ENCODE assay signal across 26 mouse cellular contexts in the genomic region with DNA sequence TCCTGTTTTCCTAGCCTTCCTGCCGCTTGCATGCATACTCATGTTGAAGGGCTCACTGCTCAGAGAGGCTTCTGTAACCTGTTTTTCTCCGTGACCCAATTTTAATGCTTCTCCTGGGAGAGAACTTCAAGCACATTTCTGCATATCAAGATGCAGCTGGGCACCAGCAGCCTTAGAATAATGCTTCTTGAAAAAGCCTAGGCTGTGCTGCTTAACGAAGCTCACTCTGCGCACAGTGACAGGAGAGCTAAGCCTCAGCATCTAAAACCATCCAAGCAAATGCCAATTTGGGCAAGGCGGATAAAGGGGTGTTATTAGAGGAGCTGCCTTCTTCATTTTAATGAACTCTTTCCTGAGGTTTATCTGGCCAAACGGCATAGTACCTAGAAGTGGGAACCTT. TPM values are rescaled to one million over a fixed set of nuclear protein-coding genes. Genes with fewer than 3 reads are reported as not detected.
A peak's percentile ranks its signal among the peaks of the same experiment; 100 is the strongest.
DNase-seq lines count a peak whose midpoint lies in the region; ATAC-seq and TF ChIP-seq lines count a peak whose summit lies in the region.
"Had no signal": no experiment of that assay in that cellular context is flagged by ENCODE, and none has a peak within 500 bp of the region (broad histone marks: within the 10 kb centered on the region; RNA-seq: fewer than 3 reads in every experiment).

No protein-coding gene starts in this region.

- H3K4me1 ChIP-seq in forebrain, embryonic 14.5 days (ENCODE audit: control insufficient read depth, insufficient read depth, low read length) = no peaks in the 10 kb centered on the region
- H3K4me1 ChIP-seq in forebrain, embryonic 16.5 days (replicated peaks; ENCODE audit: control insufficient read depth, insufficient read depth, low read length) = no peaks in the 10 kb centered on the region
- H3K4me1 ChIP-seq in midbrain, postnatal 0 days (ENCODE audit: insufficient read depth, low read length) = no peaks in the 10 kb centered on the region
- peaks cover 11% of the 10 kb centered on the region for H3K4me1 ChIP-seq in midbrain, embryonic 10.5 days
- H3K4me1 ChIP-seq in olfactory bulb, adult 2 months (ENCODE audit: control insufficient read depth, insufficient read depth, low read length) = no peaks in the 10 kb centered on the region
- H3K4me1 ChIP-seq: hindbrain, embryonic 10.5 days; liver, embryonic 12.5 days; neural tube, embryonic 15.5 days had no signal

- TF ChIP-seq POLR2A in olfactory bulb, adult 2 months (IDR thresholded peaks at IDR 0.05; ENCODE audit: insufficient read depth, low read depth, low read length) = no peak

- H3K9me3 ChIP-seq in forebrain, embryonic 14.5 days (replicated peaks; ENCODE audit: control insufficient read depth, low read length) = no peaks in the 10 kb centered on the region
- H3K9me3 ChIP-seq in forebrain, embryonic 16.5 days (ENCODE audit: control insufficient read depth, low read length) = no peaks in the 10 kb centered on the region
- H3K9me3 ChIP-seq in midbrain, postnatal 0 days (ENCODE audit: low read length) = no peaks in the 10 kb centered on the region
- H3K9me3 ChIP-seq in midbrain, embryonic 10.5 days (replicated peaks) = no peaks in the 10 kb centered on the region
- H3K9me3 ChIP-seq: hindbrain, embryonic 10.5 days; liver, embryonic 12.5 days; neural tube, embryonic 15.5 days had no signal

- 28% methylated on average over 6 of the region's 6 CpGs for WGBS in forebrain, embryonic 14.5 days
- 28% methylated on average over 6 of the region's 6 CpGs for WGBS in forebrain, embryonic 16.5 days
- 43% methylated on average over 6 of the region's 6 CpGs for WGBS in midbrain, postnatal 0 days
- 68% methylated on average over 6 of the region's 6 CpGs for WGBS in midbrain, embryonic 10.5 days
- 28% methylated on average over 6 of the region's 6 CpGs for WGBS in olfactory bulb, adult 2 months

- no peak overlapping the region for H3K4me2 ChIP-seq in forebrain, embryonic 14.5 days (ENCODE audit: low read length)
- no peak overlapping the region for H3K4me2 ChIP-seq in forebrain, embryonic 16.5 days (ENCODE audit: low read length)
- H3K4me2 ChIP-seq in midbrain, postnatal 0 days (ENCODE audit: low read depth, low read length, poor library complexity, severe bottlenecking) = no peak overlapping the region
- H3K4me2 ChIP-seq: liver, embryonic 12.5 days; lung, embryonic 14.5 days; midbrain, embryonic 11.5 days; neural tube, embryonic 15.5 days had no signal

- peak; percentile 10 for DNase-seq in forebrain, embryonic 14.5 days (ENCODE audit: low spot score)
- peak; percentile 33 for DNase-seq in midbrain, postnatal 0 days (ENCODE audit: low spot score)
- no peak for DNase-seq in midbrain, embryonic 10.5 days (ENCODE audit: low spot score)
- no peak for DNase-seq in spleen, postnatal 10 days (ENCODE audit: low spot score in 2 of 2)
- no peak for DNase-seq in gastrocnemius, postnatal 25 days
- DNase-seq in ovary, postnatal 36 days (ENCODE audit: low spot score) = no peak
- DNase-seq: adrenal gland, adult 2 months; cerebellum, adult 11-12 months; cerebellum, postnatal 36 days; kidney, adult 9 months; layer of hippocampus, postnatal 36 days; lung, embryonic 14.5 days; lung, postnatal 4 days; thymus, postnatal 4 days had no signal

- no peak overlapping the region for H3K9ac ChIP-seq in forebrain, embryonic 14.5 days (ENCODE audit: low read length)
- H3K9ac ChIP-seq in forebrain, embryonic 16.5 days (replicated peaks; ENCODE audit: low read depth, low read length) = no peak overlapping the region
- no peak overlapping the region for H3K9ac ChIP-seq in midbrain, postnatal 0 days (replicated peaks; ENCODE audit: low read length, poor library complexity, severe bottlenecking)
- H3K9ac ChIP-seq: liver, embryonic 12.5 days; lung, embryonic 14.5 days; neural tube, embryonic 15.5 days had no signal

- 0 out of 2 replicates have a peak, but pooled peaks have one; percentile 12 for ATAC-seq in forebrain, embryonic 14.5 days
- no peak for ATAC-seq in forebrain, embryonic 16.5 days
- no peak for ATAC-seq in midbrain, postnatal 0 days (ENCODE audit: low FRiP score)
- ATAC-seq: inflammation-experienced regulatory T-cells, adult 6 months; liver, embryonic 12.5 days had no signal

- no peaks in the 10 kb centered on the region for H3K36me3 ChIP-seq in forebrain, embryonic 14.5 days (ENCODE audit: control insufficient read depth, insufficient read depth, low read length)
- no peaks in the 10 kb centered on the region for H3K36me3 ChIP-seq in forebrain, embryonic 16.5 days (ENCODE audit: control insufficient read depth, insufficient read depth)
- no peaks in the 10 kb centered on the region for H3K36me3 ChIP-seq in midbrain, postnatal 0 days (ENCODE audit: insufficient read depth, low read length)
- no peaks in the 10 kb centered on the region for H3K36me3 ChIP-seq in midbrain, embryonic 10.5 days
- H3K36me3 ChIP-seq: hindbrain, embryonic 10.5 days; liver, embryonic 12.5 days; neural tube, embryonic 15.5 days had no signal

- H3K4me3 ChIP-seq in forebrain, embryonic 14.5 days (ENCODE audit: low read depth, low read length) = no peak overlapping the region
- H3K4me3 ChIP-seq in forebrain, embryonic 16.5 days (replicated peaks; ENCODE audit: low read length) = no peak overlapping the region
- no peak overlapping the region for H3K4me3 ChIP-seq in midbrain, postnatal 0 days (ENCODE audit: low read depth, low read length)
- H3K4me3 ChIP-seq in midbrain, embryonic 10.5 days = no peak overlapping the region
- H3K4me3 ChIP-seq in olfactory bulb, adult 2 months (ENCODE audit: insufficient read depth, low read depth, low read length) = no peak overlapping the region
- H3K4me3 ChIP-seq: hindbrain, embryonic 10.5 days; liver, embryonic 12.5 days; myocyte; neural tube, embryonic 15.5 days had no signal

- H3K27me3 ChIP-seq in forebrain, embryonic 14.5 days (replicated peaks; ENCODE audit: control insufficient read depth, insufficient read depth, low read length) = no peaks in the 10 kb centered on the region
- no peaks in the 10 kb centered on the region for H3K27me3 ChIP-seq in forebrain, embryonic 16.5 days (replicated peaks; ENCODE audit: control insufficient read depth, insufficient read depth, low read length)
- no peaks in the 10 kb centered on the region for H3K27me3 ChIP-seq in midbrain, postnatal 0 days (ENCODE audit: insufficient read depth, low read length)
- no peaks in the 10 kb centered on the region for H3K27me3 ChIP-seq in midbrain, embryonic 10.5 days (ENCODE audit: low read depth, poor library complexity, severe bottlenecking)
- H3K27me3 ChIP-seq: liver, embryonic 12.5 days; neural tube, embryonic 15.5 days had no signal

- H3K27ac ChIP-seq in forebrain, embryonic 14.5 days (ENCODE audit: low read depth, low read length) = no peak overlapping the region
- no peak overlapping the region for H3K27ac ChIP-seq in forebrain, embryonic 16.5 days (ENCODE audit: low read length)
- 0 out of 2 replicates have a peak overlapping the region, but pooled peaks have one; percentile 20 for H3K27ac ChIP-seq in midbrain, postnatal 0 days (ENCODE audit: low read depth, low read length)
- H3K27ac ChIP-seq in midbrain, embryonic 10.5 days (replicated peaks) = no peak overlapping the region
- peak overlapping the region; percentile 80 for H3K27ac ChIP-seq in olfactory bulb, adult 2 months (ENCODE audit: insufficient read depth, low read depth, low read length)
- H3K27ac ChIP-seq: hindbrain, embryonic 10.5 days; liver, embryonic 12.5 days; neural tube, embryonic 15.5 days had no signal

- no peak for TF ChIP-seq CTCF in midbrain, postnatal 0 days (IDR thresholded peaks at IDR 0.05)
- no peak for TF ChIP-seq CTCF in olfactory bulb, adult 2 months (IDR thresholded peaks at IDR 0.05; ENCODE audit: insufficient read depth, low read depth, low read length)

RNA-seq across cellular contexts. Expression of a gene that starts 46.9 kb away (rescaled TPM):
- not detected in 2 replicates for polyA plus RNA-seq in forebrain, embryonic 14.5 days (2014; fragmentation: Nextera tagmentation; extraction: Ambion mirVana)
- polyA plus RNA-seq in forebrain, embryonic 16.5 days (2015; fragmentation: Nextera tagmentation; extraction: Ambion mirVana) = not detected in 2 replicates
- not detected in 2 replicates for total RNA-seq in midbrain, postnatal 0 days (2014; rRNA removed)
- polyA plus RNA-seq in midbrain, postnatal 0 days (2015; fragmentation: Nextera tagmentation; extraction: Ambion mirVana) = not detected in 2 replicates
- polyA plus RNA-seq in midbrain, embryonic 10.5 days (2016; fragmentation: Nextera tagmentation; extraction: Ambion mirVana) = not detected in 2 replicates
- polyA plus RNA-seq in olfactory bulb, adult 2 months (2012; ENCODE audit: insufficient read depth, insufficient read length, low replicate concordance, missing spikeins) = not detected in 2 replicates
- total RNA-seq in gastrocnemius, postnatal 25 days (2021) = not detected
- total RNA-seq: adrenal gland, adult 2 months; layer of hippocampus, postnatal 36 days; MEL had no signal
- polyA plus RNA-seq: adrenal gland, adult 2 months; gonadal fat pad, adult 2 months; heart, embryonic 16.5 days; hindbrain, embryonic 10.5 days; inflammation-experienced regulatory T-cells, adult 6 months; large intestine, adult 2 months; liver, embryonic 12.5 days; lung, embryonic 14.5 days; midbrain, embryonic 11.5 days; myocyte; neural tube, embryonic 15.5 days had no signal

Comparison
In these comparisons a context has a peak if more than half of its experiments do, and no peak if none do; other contexts are left out.
1. DNase-seq: peak in forebrain, embryonic 14.5 days (single experiment) and midbrain, postnatal 0 days (single experiment); none in midbrain, embryonic 10.5 days (single experiment), spleen, postnatal 10 days (0 of 2), gastrocnemius, postnatal 25 days (single experiment) and ovary, postnatal 36 days (single experiment).
2. H3K27ac ChIP-seq: peak in midbrain, postnatal 0 days (single experiment) and olfactory bulb, adult 2 months (single experiment); none in forebrain, embryonic 14.5 days (single experiment), forebrain, embryonic 16.5 days (single experiment) and midbrain, embryonic 10.5 days (single experiment).